Mouse (Mus musculus) frontal cortex, postnatal 14 days (tissue): ENCODE results near the gene Tshz2.

ENCODE experiments used
- DNase-seq, 2 experiments: peaks; one replicate each; pipeline ENCODE4 v3.0.0; 2022; ENCODE audit warnings: low spot score in 2 of 2

Tshz2 gene

GRCm38 (mm10) chr2:169869468-169869867 is 236.7 kb downstream of the Tshz2 start:
- DNase-seq: no peak

GRCm38 (mm10) chr2:169870503-169870902 is 237.7 kb downstream of the Tshz2 start:
- no peak for DNase-seq

GRCm38 (mm10) chr2:169871436-169872060 is 238.7 kb downstream of the Tshz2 start:
- no peak for DNase-seq

- DNase-seq: no peak
These were observed 240.6 kb downstream of the Tshz2 start for GRCm38 (mm10) chr2:169873442-169873841.

- DNase-seq: no peak
These were observed 255.1 kb downstream of the Tshz2 start for GRCm38 (mm10) chr2:169887921-169888320.

GRCm38 (mm10) chr2:169892441-169893038 is 259.7 kb downstream of the Tshz2 start:
- DNase-seq: no peak

GRCm38 (mm10) chr2:169902896-169903295 is 270.1 kb downstream of the Tshz2 start:
- DNase-seq: no peak

GRCm38 (mm10) chr2:169906396-169906795 is 273.6 kb downstream of the Tshz2 start:
- no peak for DNase-seq

- DNase-seq: no peak
These were observed 275.2 kb downstream of the Tshz2 start for GRCm38 (mm10) chr2:169907979-169908378.

GRCm38 (mm10) chr2:169910606-169911005 is 277.8 kb downstream of the Tshz2 start:
- DNase-seq: no peak

- no peak for DNase-seq
These were observed 280.0 kb downstream of the Tshz2 start for GRCm38 (mm10) chr2:169912826-169913225.

GRCm38 (mm10) chr2:169914903-169915302 is 282.1 kb downstream of the Tshz2 start:
- no peak for DNase-seq

GRCm38 (mm10) chr2:169915326-169915725 is 282.5 kb downstream of the Tshz2 start:
- no peak for DNase-seq

GRCm38 (mm10) chr2:169919111-169919695 is 286.4 kb downstream of the Tshz2 start:
- DNase-seq: no peak

- no peak for DNase-seq
These were observed 291.5 kb downstream of the Tshz2 start for GRCm38 (mm10) chr2:169924177-169924810.

GRCm38 (mm10) chr2:169925466-169925865 is 292.7 kb downstream of the Tshz2 start:
- no peak for DNase-seq

GRCm38 (mm10) chr2:169926016-169926415 is 293.2 kb downstream of the Tshz2 start:
- DNase-seq: no peak

- no peak for DNase-seq
These were observed 294.6 kb downstream of the Tshz2 start for GRCm38 (mm10) chr2:169927401-169927800.

- DNase-seq: peak; percentile 9 to 22
These were observed 295.8 kb downstream of the Tshz2 start for GRCm38 (mm10) chr2:169928447-169929120.

- DNase-seq: peak in 1 of 2 experiments; percentile 18
These were observed 297.0 kb downstream of the Tshz2 start for GRCm38 (mm10) chr2:169929540-169930497.

GRCm38 (mm10) chr2:169935642-169936041 is 302.8 kb downstream of the Tshz2 start:
- no peak for DNase-seq
